Mouse (Mus musculus) lung, postnatal 0 days (tissue): Measurements from ENCODE around the gene Serpina6. TPM values are rescaled to one million over a fixed set of nuclear protein-coding genes. Genes with fewer than 3 reads are reported as not detected.
A peak's percentile ranks its signal among the peaks of the same experiment; 100 is the strongest.
"Not testable (repeated sequence)": the region's sequence is repeated elsewhere in the genome, so short reads cannot be mapped to it uniquely, and the experiment has no call there.

Source experiments
- ATAC-seq: fragments of 200-750 bp; cut with Nextera tagmentation; 2 replicates; pipeline ENCODE4 v1.8.0; 2017; ENCODE audit warnings: moderate library complexity
- DNase-seq: peaks from one replicate; pipeline ENCODE4 v3.0.0-alpha.2; 2016; ENCODE audit warnings: low spot score
- H3K27ac ChIP-seq: fragments of 300-500 bp; sonication (generic); 2 replicates; pipeline ENCODE4 v1.5.1; 2014; ENCODE audit warnings: antibody characterized with exemption, mild to moderate bottlenecking, low read length, mixed read lengths
- H3K27me3 ChIP-seq: fragments of 300-500 bp; sonication (generic); replicated peaks from 2 replicates; pipeline ENCODE4 v1.6.1; 2014; ENCODE audit warnings: low read length, mixed read lengths; ENCODE audit not compliant: insufficient read depth
- H3K36me3 ChIP-seq: fragments of 300-500 bp; sonication (generic); 2 replicates; pipeline ENCODE4 v1.6.1; 2014; ENCODE audit warnings: low read length, mixed read lengths; ENCODE audit not compliant: insufficient read depth
- H3K4me1 ChIP-seq: fragments of 300-500 bp; sonication (generic); 2 replicates; pipeline ENCODE4 v1.6.1; 2014; ENCODE audit warnings: antibody characterized with exemption, low read depth, low read length, mixed read lengths; ENCODE audit not compliant: insufficient read depth
- H3K4me2 ChIP-seq: fragments of 300-500 bp; sonication (generic); replicated peaks from 2 replicates; pipeline ENCODE4 v1.6.1; 2014; ENCODE audit warnings: low read depth, mild to moderate bottlenecking, low read length, moderate library complexity, mixed read lengths
- H3K4me3 ChIP-seq: fragments of 300-500 bp; sonication (generic); 2 replicates; pipeline ENCODE4 v1.5.1; 2014; ENCODE audit warnings: low read depth, low read length
- H3K9ac ChIP-seq: fragments of 300-500 bp; sonication (generic); replicated peaks from 2 replicates; pipeline ENCODE4 v1.6.1; 2014; ENCODE audit warnings: low read depth, mild to moderate bottlenecking
- H3K9me3 ChIP-seq: fragments of 300-500 bp; sonication (generic); 2 replicates; pipeline ENCODE4 v1.6.1; 2016; ENCODE audit warnings: low read length, mixed read lengths
- CTCF ChIP-seq: IDR thresholded peaks from 2 replicates; pipeline ENCODE4 v1.5.1; 2016; ENCODE audit warnings: antibody characterized with exemption, mild to moderate bottlenecking
- EP300 ChIP-seq: IDR thresholded peaks from 2 replicates; pipeline ENCODE4 v1.6.1; 2016; ENCODE audit warnings: antibody characterized with exemption, mild to moderate bottlenecking, control low read depth
- WGBS: fragments of 180-500 bp; shearing (Covaris S2); extraction: QIAGEN DNeasy Blood & Tissue Kit; methylation state at CpG from one replicate; pipeline ENCODE4 v1.1.7; 2014; 5-methylcytosine and 5-hydroxymethylcytosine counted together
- polyA plus RNA-seq: library from polyadenylated mRNA; unstranded; fragments of >200 nt; fragmentation: Nextera tagmentation; extraction: Ambion mirVana; gene quantifications from 2 replicates; pipeline ENCODE4 v1.2.1, GENCODE M21; 2015

Serpina6 gene
- polyA plus RNA-seq, 1 experiment from 2014 or later = not detected

GRCm38 (mm10) chr12:103676039-103676438, 19.0 kb upstream of the Serpina6 start, which contains the start of gene Serpina16:
TSS of gene Serpina16 (minus strand) at chr12:103676139.
- Histone ChIP-seq H3K9ac (no peak within 1 kb of the TSS), H3K27ac (no peak within 1 kb of the TSS), H3K9me3 (no peaks in the 10 kb centered on the region), H3K4me2 (no peak within 1 kb of the TSS), H3K36me3 (no peaks in the 10 kb centered on the region), H3K4me3 (no peak within 1 kb of the TSS), H3K4me1 (0 out of 2 replicates have a peak, but pooled peaks cover 2% of the 10 kb centered on the region), H3K27me3 (no peaks in the 10 kb centered on the region)
- no peak for DNase-seq
- TF ChIP-seq CTCF = no peak
- TF ChIP-seq EP300 = no peak
- ATAC-seq = no peak
- 91% methylated on average over 1 of the region's 1 CpGs for WGBS

DNA sequence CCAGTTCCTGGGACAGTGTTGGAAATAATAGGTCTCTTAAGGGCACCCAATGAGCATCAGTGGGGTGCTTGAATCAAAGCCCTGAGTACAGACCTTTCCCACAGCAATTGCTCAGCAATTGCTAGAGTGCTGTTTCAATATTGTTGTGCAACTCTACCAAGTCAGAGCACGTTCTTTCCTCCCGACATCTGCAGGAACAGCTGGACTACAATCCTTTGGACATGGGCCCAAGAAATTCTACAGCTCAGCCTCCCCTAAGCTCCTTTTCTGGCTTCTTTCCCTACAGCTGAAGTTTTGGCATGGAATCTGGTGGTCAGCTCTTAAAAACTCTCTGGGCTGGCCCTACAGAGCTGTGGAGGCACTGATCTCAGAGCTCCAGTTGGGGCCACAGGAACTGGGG, 16.2 kb upstream of the Serpina6 start:
- ATAC-seq (peak; percentile 53), DNase-seq (peak; percentile 84)
- no peak overlapping the region for H3K27ac ChIP-seq
- H3K4me1 ChIP-seq = 0 out of 2 replicates have a peak, but pooled peaks cover 2% of the 10 kb centered on the region
- no peak overlapping the region for H3K4me3 ChIP-seq
- TF ChIP-seq EP300 = no peak
- TF ChIP-seq CTCF = no peak
- H3K9me3 ChIP-seq = no peaks in the 10 kb centered on the region
- whole genome bisulfite sequencing = 22% methylated on average over 2 of the region's 2 CpGs
- H3K4me2 ChIP-seq = no peak overlapping the region
- H3K9ac ChIP-seq = no peak overlapping the region
- H3K27me3 ChIP-seq = no peaks in the 10 kb centered on the region
- no peaks in the 10 kb centered on the region for H3K36me3 ChIP-seq

GRCm38 (mm10) chr12:103671483-103671882, 14.5 kb upstream of the Serpina6 start:
- H3K4me2 ChIP-seq = no peak overlapping the region
- no peak overlapping the region for H3K4me3 ChIP-seq
- no peaks in the 10 kb centered on the region for H3K9me3 ChIP-seq
- 0 out of 2 replicates have a peak, but pooled peaks cover 2% of the 10 kb centered on the region for H3K4me1 ChIP-seq
- TF ChIP-seq CTCF (no peak), EP300 (no peak)
- WGBS = 45% methylated on average over 3 of the region's 3 CpGs
- DNase-seq (no peak), ATAC-seq (peak; percentile 50)
- no peaks in the 10 kb centered on the region for H3K27me3 ChIP-seq
- no peak overlapping the region for H3K27ac ChIP-seq
- no peak overlapping the region for H3K9ac ChIP-seq
- no peaks in the 10 kb centered on the region for H3K36me3 ChIP-seq

DNA sequence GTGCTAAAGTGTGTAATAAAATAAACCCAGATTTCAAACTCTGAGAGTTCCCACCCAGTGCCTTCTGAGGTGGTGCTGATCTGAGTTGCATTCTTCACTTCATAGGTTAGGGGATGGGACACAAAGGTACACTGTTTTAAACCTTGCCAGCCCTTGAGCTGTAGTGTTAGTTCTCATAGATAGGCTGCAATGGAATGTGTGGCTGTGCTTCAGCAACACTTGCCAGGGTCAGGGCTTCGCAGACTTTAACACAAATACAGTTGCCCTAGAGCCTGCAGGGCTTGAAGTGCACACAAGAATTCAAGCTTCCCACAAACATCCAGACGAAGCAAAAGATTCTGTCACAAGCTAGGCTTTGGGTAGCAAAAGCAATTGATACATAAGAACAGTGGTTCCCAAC, 14.0 kb upstream of the Serpina6 start:
- Histone ChIP-seq H3K4me1 (0 out of 2 replicates have a peak, but pooled peaks cover 2% of the 10 kb centered on the region), H3K9ac (no peak overlapping the region), H3K27ac (no peak overlapping the region), H3K4me2 (no peak overlapping the region), H3K27me3 (no peaks in the 10 kb centered on the region), H3K9me3 (no peaks in the 10 kb centered on the region), H3K4me3 (no peak overlapping the region), H3K36me3 (no peaks in the 10 kb centered on the region)
- peak; percentile 85 for ATAC-seq
- TF ChIP-seq EP300 (peak; percentile 31), CTCF (no peak)
- peak; percentile 44 for DNase-seq
- 30% methylated on average over 2 of the region's 2 CpGs for WGBS

DNA sequence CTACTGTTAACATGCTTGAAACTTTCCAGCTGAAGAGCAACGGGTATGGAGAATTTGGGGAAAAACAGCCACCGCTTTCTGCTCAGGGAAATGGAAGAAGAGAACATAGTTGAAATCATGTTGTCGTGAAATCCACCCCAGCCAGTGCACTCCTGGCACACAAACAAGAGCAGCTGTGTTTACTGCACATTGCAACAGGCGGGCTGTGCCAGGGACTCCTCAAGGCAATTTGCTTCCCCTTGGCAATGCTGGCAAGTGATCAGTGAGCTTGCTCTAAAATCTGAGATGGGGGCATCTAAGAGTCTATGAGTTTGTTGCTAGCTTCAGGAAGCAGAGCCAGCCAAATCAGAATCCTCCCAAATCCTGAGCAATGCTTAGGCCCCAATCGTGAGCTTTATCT, 13.3 kb upstream of the Serpina6 start:
- DNase-seq = peak; percentile 31
- 54% methylated on average over 5 of the region's 5 CpGs for WGBS
- H3K4me1 ChIP-seq = 0 out of 2 replicates have a peak, but pooled peaks cover 2% of the 10 kb centered on the region
- H3K4me2 ChIP-seq = no peak overlapping the region
- ATAC-seq = no peak
- H3K9me3 ChIP-seq = no peaks in the 10 kb centered on the region
- H3K9ac ChIP-seq = no peak overlapping the region
- H3K4me3 ChIP-seq = no peak overlapping the region
- no peaks in the 10 kb centered on the region for H3K27me3 ChIP-seq
- TF ChIP-seq CTCF (no peak), EP300 (no peak)
- H3K36me3 ChIP-seq = no peaks in the 10 kb centered on the region
- no peak overlapping the region for H3K27ac ChIP-seq

DNA sequence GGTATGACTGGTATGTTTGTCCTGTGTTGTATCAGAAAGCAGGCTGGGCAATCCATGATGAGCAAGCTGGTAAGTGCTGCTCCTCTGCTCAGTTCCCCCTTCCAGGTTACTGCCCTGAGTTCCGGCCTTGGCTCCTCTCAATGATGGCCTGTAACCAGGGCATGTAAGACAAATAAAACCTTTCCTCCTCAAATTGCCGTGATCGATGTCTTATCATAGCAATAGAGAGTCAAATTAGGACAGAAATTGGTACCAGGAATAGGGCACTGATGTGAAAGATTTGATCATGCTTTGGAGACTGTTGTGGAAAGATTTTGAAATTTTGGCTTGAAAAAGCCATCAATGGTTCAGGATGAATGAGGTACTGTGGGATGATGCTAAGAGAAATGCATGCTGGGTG, 8.3 kb upstream of the Serpina6 start:
- Histone ChIP-seq H3K27ac (no peak overlapping the region), H3K27me3 (no peaks in the 10 kb centered on the region), H3K4me2 (no peak overlapping the region), H3K9me3 (no peaks in the 10 kb centered on the region), H3K36me3 (no peaks in the 10 kb centered on the region), H3K4me1 (no peaks in the 10 kb centered on the region), H3K4me3 (no peak overlapping the region), H3K9ac (no peak overlapping the region)
- WGBS = 75% methylated on average over 3 of the region's 3 CpGs
- DNase-seq (no peak), ATAC-seq (no peak)
- no peak for TF ChIP-seq CTCF

DNA sequence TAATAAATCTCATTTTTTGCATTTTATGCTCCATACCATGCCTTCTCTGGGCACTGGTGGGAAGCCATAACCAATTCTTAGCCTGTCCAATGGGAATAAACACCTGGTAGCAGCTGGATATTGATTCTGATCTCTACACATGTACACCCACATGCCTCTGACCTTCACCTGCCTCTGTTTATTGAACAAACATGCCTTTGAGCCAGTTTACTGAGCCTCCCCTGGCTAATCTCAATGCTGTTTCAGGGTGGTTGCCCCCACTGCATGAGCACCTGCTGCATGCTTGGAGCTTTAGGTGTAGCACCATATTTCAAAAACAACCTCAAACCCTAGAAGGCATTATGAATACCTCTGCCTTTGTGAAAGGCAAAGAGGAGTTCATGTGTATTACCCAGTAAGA, 5.0 kb upstream of the Serpina6 start:
- H3K4me1 ChIP-seq, H3K4me3 ChIP-seq, H3K36me3 ChIP-seq, H3K27ac ChIP-seq, H3K27me3 ChIP-seq, H3K9me3 ChIP-seq, H3K9ac ChIP-seq, H3K4me2 ChIP-seq, ATAC-seq, DNase-seq: not testable (repeated sequence)
